Mouse (Mus musculus) layer of hippocampus, postnatal 14 days (tissue): Measurements from ENCODE around the gene Tmed2. TPM values are rescaled to one million over a fixed set of nuclear protein-coding genes. Genes with fewer than 3 reads are reported as not detected.
"Not testable (repeated sequence)": the region's sequence is repeated elsewhere in the genome, so short reads cannot be mapped to it uniquely, and the experiment has no call there.

Experiments
- DNase-seq, 2 experiments: peaks; one replicate each; pipeline ENCODE4 v3.0.0; 2021 to 2022; ENCODE audit warnings: low spot score in 2 of 2, mixed read lengths in 1 of 2
- total RNA-seq, 2 experiments: library from RNA; stranded (reverse); gene quantifications; 2 replicates each; pipeline ENCODE4 v1.2.3; 2021

The Tmed2 gene
- total RNA-seq, 2 experiments from 2014 or later = 98.4 to 100 TPM

DNA sequence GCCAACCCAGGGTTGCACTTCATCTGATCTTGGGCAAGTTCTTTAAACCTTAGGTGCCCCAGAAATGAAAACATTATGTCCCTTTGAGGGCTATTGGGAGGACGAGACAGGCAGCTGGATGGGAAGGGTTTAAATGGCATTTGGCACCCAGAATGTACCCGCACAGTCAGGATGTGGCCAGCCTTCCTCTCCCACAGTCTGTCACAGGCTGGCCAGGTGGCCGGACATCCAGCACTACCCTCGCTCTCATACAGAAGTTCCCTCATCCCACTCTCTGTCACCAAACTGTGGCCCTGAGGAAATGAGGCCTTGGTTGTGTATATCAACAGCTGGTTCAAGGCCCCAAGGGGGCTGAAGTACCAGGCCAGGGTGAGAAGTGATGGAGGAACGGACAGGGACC is 15.6 kb upstream of the Tmed2 start:
- no peak for DNase-seq

- DNase-seq = no peak
These were observed 12.1 kb upstream of the Tmed2 start for GRCm38 (mm10) chr5:124528351-124528750.

- no peak for DNase-seq
These were observed 11.7 kb upstream of the Tmed2 start for GRCm38 (mm10) chr5:124528791-124529190.

GRCm38 (mm10) chr5:124529191-124529651 is 11.3 kb upstream of the Tmed2 start:
- no peak for DNase-seq

DNA sequence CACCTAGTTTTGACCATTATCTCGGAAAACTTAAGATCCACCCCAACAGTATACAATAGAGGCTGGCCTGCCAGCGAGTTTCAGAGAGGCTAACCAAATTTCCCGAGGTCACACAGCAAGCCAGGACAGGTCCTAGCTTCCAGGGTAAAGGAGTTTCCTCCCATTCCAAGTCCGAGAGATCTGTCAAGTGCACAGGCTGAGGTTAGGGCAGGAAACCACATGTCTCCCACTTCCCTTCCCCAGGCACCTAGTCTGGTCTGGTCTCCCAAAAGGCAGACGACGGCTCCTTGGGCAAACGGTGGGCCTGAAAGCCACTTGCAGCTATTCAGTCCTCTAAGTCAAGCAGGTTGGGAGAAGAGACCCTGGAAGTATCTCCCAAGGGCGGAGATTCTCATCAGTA is 10.8 kb upstream of the Tmed2 start:
- no peak for DNase-seq

DNA sequence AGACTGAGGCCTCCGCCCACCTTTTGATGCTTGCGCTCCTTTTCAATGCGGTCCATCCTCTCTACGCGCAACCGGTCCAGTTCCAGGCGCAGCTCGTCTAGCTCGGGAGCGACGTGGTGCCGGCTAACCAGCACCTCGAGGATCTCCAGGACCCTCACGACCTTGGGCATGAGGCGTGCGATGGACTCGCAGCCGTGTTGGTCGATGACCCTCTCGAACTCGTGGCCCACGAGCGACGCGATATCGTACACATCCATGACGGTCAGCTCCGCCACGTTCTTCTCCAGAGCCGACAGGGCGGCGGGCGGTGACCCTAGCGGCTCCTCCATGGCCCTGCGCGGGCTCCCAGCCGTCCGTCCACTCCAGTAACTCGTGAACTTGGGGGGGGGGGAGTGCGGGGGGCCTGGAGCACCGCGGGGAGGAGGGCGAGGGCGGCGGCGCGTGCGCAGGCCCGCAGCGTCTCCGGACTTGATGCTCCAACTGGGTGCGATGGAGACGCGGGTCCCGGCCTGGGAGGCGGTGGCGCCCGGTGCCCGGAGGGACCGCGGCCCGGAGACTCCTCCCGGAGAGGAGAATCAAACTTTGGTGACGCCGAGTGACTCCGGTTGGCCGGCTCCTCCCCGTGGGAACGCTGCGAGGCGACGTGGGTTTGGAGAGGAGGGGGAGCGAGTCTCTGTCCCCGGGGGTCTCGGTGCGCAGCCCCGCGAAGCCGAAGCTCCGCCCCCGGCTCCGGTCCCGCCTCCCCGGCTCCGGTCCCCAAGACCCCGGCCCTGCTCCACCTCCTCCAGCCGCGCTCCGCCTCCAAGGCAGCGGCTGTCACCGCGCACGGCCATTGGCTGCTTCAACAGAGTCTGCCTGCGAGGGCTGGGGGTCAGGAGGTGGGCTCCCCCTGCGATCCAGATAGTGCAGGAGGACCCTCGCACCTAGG is 9.6 kb upstream of the Tmed2 start, which contains the start of gene Rilpl1:
Rilpl1 (minus strand) TSS at position 737 of the 928 bp plus-strand sequence.
- peak; percentile 74 to 83 for DNase-seq

DNA sequence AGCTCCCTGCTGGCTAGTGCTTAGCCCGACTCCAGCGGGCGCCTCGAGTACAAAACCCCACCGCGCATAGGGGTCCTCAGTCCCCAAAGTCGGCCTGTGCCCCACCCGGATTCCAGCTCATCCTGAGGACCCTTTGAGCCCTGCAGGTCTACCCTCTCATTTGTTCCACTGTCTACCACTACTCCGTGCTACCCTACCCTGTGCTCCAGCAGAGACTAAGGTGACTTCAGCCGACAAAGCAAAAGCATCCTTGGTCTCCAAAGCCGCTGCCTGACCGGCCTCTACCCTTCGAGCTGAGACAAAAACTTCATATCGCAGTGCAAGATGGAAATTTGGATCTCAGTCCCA is 8.9 kb upstream of the Tmed2 start:
- DNase-seq = no peak

DNA sequence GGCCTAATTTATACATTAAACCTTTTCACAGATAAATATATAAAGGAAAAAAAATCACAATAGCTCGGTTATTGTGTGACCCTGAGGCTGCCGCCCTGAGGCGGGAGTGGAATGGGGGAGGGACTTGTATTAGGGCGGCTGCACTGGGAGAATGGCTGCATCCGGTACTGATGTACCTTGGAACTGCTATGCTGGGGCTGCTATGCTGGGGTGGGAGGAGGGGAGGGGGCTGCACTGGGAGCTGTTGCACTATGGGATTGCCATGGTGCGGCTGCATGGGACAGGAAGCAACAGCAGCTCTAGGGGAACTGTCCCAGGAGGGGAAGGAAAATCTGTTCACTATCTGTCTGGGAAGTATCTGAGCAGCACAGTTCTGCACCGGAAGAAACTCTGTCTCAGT is 8.0 kb upstream of the Tmed2 start:
- no peak for DNase-seq

- DNase-seq = no peak
These were observed 5.5 kb upstream of the Tmed2 start for GRCm38 (mm10) chr5:124535016-124535415.

DNA sequence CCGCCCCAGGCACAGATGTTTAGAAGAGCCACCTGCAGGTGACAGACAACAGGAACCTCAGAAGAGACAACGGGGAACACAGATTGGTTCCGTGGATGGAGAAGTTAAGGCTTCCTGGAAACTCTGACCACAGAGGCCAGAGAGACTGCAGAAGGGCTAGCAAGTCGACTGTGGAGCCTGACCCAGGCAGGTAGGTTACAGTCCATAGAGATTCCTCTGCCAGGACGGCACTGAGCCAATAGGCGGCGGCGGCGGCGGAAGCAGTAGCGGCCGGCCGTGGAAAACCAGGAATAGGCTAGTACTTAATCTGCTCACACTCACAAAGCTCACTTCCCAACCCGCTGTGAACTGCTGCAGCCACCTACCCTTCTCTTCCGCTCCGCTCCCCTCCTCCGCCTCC is 3.7 kb upstream of the Tmed2 start:
- DNase-seq = no peak

- DNase-seq = peak; percentile 55 to 81
These were observed 1.4 kb upstream of the Tmed2 start for GRCm38 (mm10) chr5:124538813-124539792.

GRCm38 (mm10) chr5:124539905-124540304 is 590 bp upstream of the Tmed2 start:
- DNase-seq = no peak

GRCm38 (mm10) chr5:124540905-124541601 is 558 bp downstream of the Tmed2 start:
- DNase-seq = peak in 1 of 2 experiments; percentile 45

GRCm38 (mm10) chr5:124541602-124541973 is 1.1 kb downstream of the Tmed2 start:
- no peak for DNase-seq

DNA sequence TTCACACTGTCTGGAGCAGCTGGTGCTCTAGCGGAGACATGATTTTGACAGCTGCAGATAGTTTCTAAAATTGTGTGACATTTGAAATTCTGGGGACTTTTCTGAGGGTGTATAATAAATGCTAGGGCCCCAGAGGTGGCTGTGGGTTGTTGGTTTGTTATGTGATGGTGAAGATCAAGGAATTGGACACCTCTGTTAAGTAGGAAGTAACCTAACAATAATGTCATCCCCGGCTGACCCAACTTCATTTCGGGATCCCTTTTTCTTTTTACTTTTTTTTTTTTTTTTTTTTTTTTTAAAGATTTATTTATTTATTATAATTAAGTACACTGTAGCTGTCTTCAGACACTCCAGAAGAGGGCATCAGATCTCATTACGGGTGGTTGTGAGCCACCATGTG is 10.2 kb downstream of the Tmed2 start:
- not testable (repeated sequence) for DNase-seq

DNA sequence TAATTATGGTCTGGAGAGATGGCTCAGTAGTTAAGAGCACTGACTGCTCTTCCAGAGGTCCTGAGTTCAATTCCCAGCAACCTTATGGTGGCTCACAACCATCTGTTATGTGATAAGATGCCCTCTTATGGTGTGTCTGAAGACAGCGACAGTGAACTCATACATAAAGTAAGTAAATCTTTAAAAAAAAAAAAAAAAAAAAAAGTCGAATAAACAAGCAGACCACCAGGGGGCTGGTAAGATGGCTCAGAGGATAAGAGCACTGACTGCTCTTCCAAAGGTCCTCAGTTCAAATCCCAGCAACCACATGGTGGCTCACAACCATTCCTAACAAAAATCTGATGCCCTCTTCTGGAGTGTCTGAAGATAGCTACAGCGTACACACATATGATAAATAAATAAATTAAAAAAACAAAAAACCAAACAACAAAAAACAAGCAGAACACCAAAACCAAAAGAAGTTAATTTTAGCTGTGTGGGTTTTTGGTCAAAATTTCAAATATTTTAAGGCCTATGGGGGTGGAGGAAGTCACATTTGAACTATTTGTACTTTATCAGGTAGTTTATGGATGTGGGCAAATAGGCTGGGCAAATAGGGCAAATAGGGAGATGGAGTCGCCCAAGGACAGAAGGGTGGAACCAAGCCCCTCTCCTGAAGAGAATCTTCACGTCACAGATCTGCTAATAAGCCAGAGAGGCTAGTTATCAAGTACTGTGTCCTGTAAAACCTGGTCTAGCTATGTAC is 11.0 kb downstream of the Tmed2 start:
- not testable (repeated sequence) for DNase-seq

- DNase-seq = no peak
These were observed 11.6 kb downstream of the Tmed2 start for GRCm38 (mm10) chr5:124552094-124552472.

DNA sequence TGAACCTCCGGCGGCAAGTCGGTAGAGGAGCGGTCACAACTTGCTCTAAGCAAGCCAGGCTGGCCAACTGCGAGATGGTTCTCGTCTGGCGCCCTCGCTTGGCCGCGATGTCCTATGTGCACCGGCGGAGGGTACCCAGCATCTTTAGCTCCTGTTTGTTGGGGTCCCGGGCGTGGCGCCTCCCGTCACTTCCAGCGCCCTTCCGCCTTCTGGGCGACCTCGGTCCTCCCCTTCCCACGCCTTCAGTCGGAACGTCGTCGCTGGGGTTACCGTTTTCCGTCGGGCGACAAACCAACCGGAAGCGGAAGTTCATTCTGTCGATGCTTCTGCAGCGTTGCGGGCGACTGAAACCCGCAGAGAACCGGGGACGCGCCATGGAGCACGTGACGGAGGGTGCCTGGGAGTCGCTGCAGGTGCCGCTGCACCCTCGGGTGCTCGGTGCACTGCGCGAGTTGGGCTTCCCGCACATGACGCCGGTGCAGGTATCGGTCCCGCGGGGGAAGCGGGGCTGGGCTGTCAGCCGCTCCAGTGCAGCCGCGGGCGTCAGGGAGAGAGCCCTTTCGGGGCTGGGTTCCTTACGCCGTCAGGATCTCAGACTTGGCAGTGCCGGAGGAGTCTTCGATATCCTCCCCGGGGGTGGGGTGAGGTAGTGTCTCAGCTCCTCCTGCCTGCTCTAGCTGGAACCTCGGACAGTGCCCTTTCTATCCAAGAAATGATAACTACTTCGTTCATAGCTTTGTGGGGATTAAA is 12.2 kb downstream of the Tmed2 start, which contains the start of gene Ddx55:
Ddx55 (plus strand) TSS at position 307 of the 750 bp plus-strand sequence.
- DNase-seq = peak; percentile 91

GRCm38 (mm10) chr5:124553607-124554006 is 13.1 kb downstream of the Tmed2 start:
- DNase-seq = no peak

- DNase-seq = no peak
These were observed 14.7 kb downstream of the Tmed2 start for GRCm38 (mm10) chr5:124555145-124555544.
